Comparison of ENCODE assay signal across 8 mouse cellular contexts in the genomic region with DNA sequence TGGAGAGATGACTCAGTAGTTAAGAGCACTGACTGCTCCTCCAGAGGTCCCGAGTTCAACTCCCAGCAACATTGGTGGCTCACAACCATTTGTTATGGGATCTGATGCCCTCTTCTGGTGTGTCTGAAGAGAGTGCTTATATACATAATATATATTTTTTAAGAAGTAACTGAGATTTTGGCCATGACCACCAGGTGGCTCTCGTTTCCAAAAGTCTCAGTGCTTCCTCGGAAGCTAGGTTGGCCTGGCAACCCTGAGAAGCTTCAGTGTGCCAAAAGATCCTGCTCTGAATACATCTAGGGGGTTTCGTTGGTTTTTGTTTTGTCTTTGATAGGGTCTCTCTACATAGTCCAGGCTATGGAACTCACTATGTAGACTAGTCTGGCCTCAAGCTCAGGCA. TPM values are rescaled to one million over a fixed set of nuclear protein-coding genes. Genes with fewer than 3 reads are reported as not detected.
DNase-seq lines count a peak whose midpoint lies in the region; ATAC-seq and TF ChIP-seq lines count a peak whose summit lies in the region.

No protein-coding gene starts in this region.

- H3K4me2 ChIP-seq in kidney, embryonic 15.5 days = no peak overlapping the region
- no peak overlapping the region for H3K4me2 ChIP-seq in neural tube, embryonic 15.5 days

- ATAC-seq in kidney, embryonic 15.5 days (replicated peaks; ENCODE audit: low FRiP score) = peak; percentile 52; the same call in 1 of the 2 replicates
- ATAC-seq in neural tube, embryonic 15.5 days (ENCODE audit: low FRiP score) = peak; percentile 43

- H3K9me3 ChIP-seq in kidney, embryonic 15.5 days (replicated peaks) = no peaks in the 10 kb centered on the region
- H3K9me3 ChIP-seq in neural tube, embryonic 15.5 days (replicated peaks) = no peaks in the 10 kb centered on the region

- no peaks in the 10 kb centered on the region for H3K27me3 ChIP-seq in kidney, embryonic 15.5 days
- H3K27me3 ChIP-seq in neural tube, embryonic 15.5 days (replicated peaks) = no peaks in the 10 kb centered on the region

- TF ChIP-seq CTCF in lung, adult 2 months (IDR thresholded peaks at IDR 0.05; ENCODE audit: insufficient read depth, low read length) = peak; percentile 58

- no peak overlapping the region for H3K27ac ChIP-seq in kidney, embryonic 15.5 days
- H3K27ac ChIP-seq in neural tube, embryonic 15.5 days (replicated peaks) = no peak overlapping the region

- TF ChIP-seq POLR2A in lung, adult 2 months (IDR thresholded peaks at IDR 0.05; ENCODE audit: borderline replicate concordance, extremely low read depth, low read depth, low read length) = no peak

- intact Hi-C loops in gastrocnemius, postnatal 14 days (cut with DNase I; ENCODE audit: low total_unique reads) = loop anchor here (10.0 kb wide), 1 partner anchor 150 kb away; no protein-coding TSS in a partner anchor

- peaks cover 9% of the 10 kb centered on the region for H3K4me1 ChIP-seq in kidney, embryonic 15.5 days
- H3K4me1 ChIP-seq in lung, adult 2 months (ENCODE audit: control insufficient read depth, insufficient read depth, low read length) = peaks cover 8% of the 10 kb centered on the region
- peaks cover 27% of the 10 kb centered on the region for H3K4me1 ChIP-seq in neural tube, embryonic 15.5 days

- H3K36me3 ChIP-seq in kidney, embryonic 15.5 days = peaks cover 33% of the 10 kb centered on the region
- peaks cover 20% of the 10 kb centered on the region for H3K36me3 ChIP-seq in neural tube, embryonic 15.5 days

- DNase-seq in CD4-positive, CD25-positive, alpha-beta regulatory T cell, adult 2 months (ENCODE audit: low read depth, low spot score) = peak; percentile 90
- DNase-seq in R1 (ENCODE audit: low read depth, low spot score) = peak; percentile 78
- DNase-seq in cerebellum, postnatal 14 days = peak; percentile 85
- DNase-seq in gastrocnemius, postnatal 14 days = peak; percentile 47
- peak; percentile 47 for DNase-seq in lung, adult 2 months
- peak; percentile 43 to 73 for DNase-seq in thymus, postnatal 10 days (ENCODE audit: low spot score in 2 of 2)

- no peak overlapping the region for H3K4me3 ChIP-seq in kidney, embryonic 15.5 days (replicated peaks)
- no peak overlapping the region for H3K4me3 ChIP-seq in lung, adult 2 months (replicated peaks; ENCODE audit: extremely low read depth, low read depth, low read length)
- H3K4me3 ChIP-seq in neural tube, embryonic 15.5 days (replicated peaks) = no peak overlapping the region

- WGBS in kidney, embryonic 15.5 days = 36% methylated on average over 4 of the region's 4 CpGs
- WGBS in lung, adult 2 months = 17% methylated on average over 4 of the region's 4 CpGs
- 33% methylated on average over 4 of the region's 4 CpGs for WGBS in neural tube, embryonic 15.5 days

- H3K9ac ChIP-seq in kidney, embryonic 15.5 days = no peak overlapping the region
- H3K9ac ChIP-seq in neural tube, embryonic 15.5 days (replicated peaks) = no peak overlapping the region

RNA-seq across cellular contexts. Expression of gene Purb, which starts 10.6 kb away (rescaled TPM):
- total RNA-seq in gastrocnemius, postnatal 14 days (2021) = 10 to 100 TPM; 28.5 to 37.4 TPM
- 29.2 and 29.6 TPM in 2 replicates for polyA plus RNA-seq in kidney, embryonic 15.5 days (2015; fragmentation: Nextera tagmentation; extraction: Ambion mirVana)
- 10.7 and 11.0 TPM in 2 replicates for polyA plus RNA-seq in lung, adult 2 months (2012; rRNA removed)
- 11.4 and 14.7 TPM in 2 replicates for polyA plus RNA-seq in neural tube, embryonic 15.5 days (2015; fragmentation: Nextera tagmentation; extraction: Ambion mirVana)

RNA-seq across cellular contexts. Expression of gene H2afv, which starts 20.9 kb away (rescaled TPM):
- 10 to 100 TPM; 41.3 to 46.3 TPM for total RNA-seq in gastrocnemius, postnatal 14 days (2021)
- 552 and 602 TPM in 2 replicates for polyA plus RNA-seq in kidney, embryonic 15.5 days (2015; fragmentation: Nextera tagmentation; extraction: Ambion mirVana)
- polyA plus RNA-seq in lung, adult 2 months (2012; rRNA removed) = 39.1 and 51.4 TPM in 2 replicates
- 183 and 240 TPM in 2 replicates for polyA plus RNA-seq in neural tube, embryonic 15.5 days (2015; fragmentation: Nextera tagmentation; extraction: Ambion mirVana)

RNA-seq across cellular contexts. Expression of gene Ppia, which starts 49.9 kb away (rescaled TPM):
- total RNA-seq in gastrocnemius, postnatal 14 days (2021) = 100 to 1,000 TPM; 427 to 511 TPM
- 5,533 and 6,211 TPM in 2 replicates for polyA plus RNA-seq in kidney, embryonic 15.5 days (2015; fragmentation: Nextera tagmentation; extraction: Ambion mirVana)
- polyA plus RNA-seq in lung, adult 2 months (2012; rRNA removed) = 407 and 532 TPM in 2 replicates
- 4,598 and 4,773 TPM in 2 replicates for polyA plus RNA-seq in neural tube, embryonic 15.5 days (2015; fragmentation: Nextera tagmentation; extraction: Ambion mirVana)

RNA-seq across cellular contexts. Expression of gene Myo1g, which starts 55.6 kb away (rescaled TPM):
- 1 to 10 TPM in 1 of 2 experiments, under 1 TPM in 1; 0.94 to 1.2 TPM for total RNA-seq in gastrocnemius, postnatal 14 days (2021)
- 1.0 and 1.4 TPM in 2 replicates for polyA plus RNA-seq in kidney, embryonic 15.5 days (2015; fragmentation: Nextera tagmentation; extraction: Ambion mirVana)
- polyA plus RNA-seq in lung, adult 2 months (2012; rRNA removed) = 37.1 and 52.3 TPM in 2 replicates
- 0.37 and 6.2 TPM in 2 replicates for polyA plus RNA-seq in neural tube, embryonic 15.5 days (2015; fragmentation: Nextera tagmentation; extraction: Ambion mirVana)
